Mouse (Mus musculus): ENCODE data around the gene Csnk1g1. TPM values are rescaled to one million over a fixed set of nuclear protein-coding genes. Genes with fewer than 3 reads are reported as not detected.

Gene Csnk1g1
- polyA plus RNA-seq, 1 experiment from 2014 or later, result 9.8 TPM

- Histone ChIP-seq H3K36me3 (peaks cover 82% of the 10 kb centered on the region), H3K9ac (no peak overlapping the region), H3K27me3 (no peaks in the 10 kb centered on the region), H3K4me2 (no peak overlapping the region), H3K27ac (no peak overlapping the region), H3K9me3 (replicated peaks) (no peaks in the 10 kb centered on the region), H3K4me3 (no peak overlapping the region), H3K4me1 (replicated peaks) (peaks cover 11% of the 10 kb centered on the region)
- no peak; the same call in 1 of the 2 replicates for ATAC-seq (replicated peaks; ENCODE audit: insufficient number of reproducible peaks, insufficient read depth, low FRiP score, low read depth)
- 61% methylated on average over 6 of the region's 6 CpGs for WGBS
These were observed 182.9 kb downstream of the Csnk1g1 start for GRCm38 (mm10) chr9:66091327-66092231.

- 65% methylated on average over 2 of the region's 2 CpGs for whole genome bisulfite sequencing
- H3K36me3 ChIP-seq, result peaks cover 84% of the 10 kb centered on the region
- H3K9ac ChIP-seq, result no peak overlapping the region
These were observed 183.9 kb downstream of the Csnk1g1 start for GRCm38 (mm10) chr9:66092664-66093063.

More at GRCm38 (mm10) chr9:66092664-66093063, 183.9 kb downstream of the Csnk1g1 start:
- Histone ChIP-seq H3K4me1 (replicated peaks) (peaks cover 11% of the 10 kb centered on the region), H3K9me3 (replicated peaks) (no peaks in the 10 kb centered on the region), H3K4me2 (no peak overlapping the region), H3K4me3 (no peak overlapping the region), H3K27me3 (no peaks in the 10 kb centered on the region), H3K27ac (no peak overlapping the region)
- ATAC-seq (replicated peaks; ENCODE audit: insufficient number of reproducible peaks, insufficient read depth, low FRiP score, low read depth), result no peak

Other genes starting within 250 kb of the Csnk1g1 start
- 258 and 293 TPM in 2 replicates for gene Oaz2, start 240.9 kb upstream of the Csnk1g1 start, polyA plus RNA-seq (2015; fragmentation: Nextera tagmentation; extraction: Ambion mirVana)
- gene Zfp609, start 81.4 kb upstream of the Csnk1g1 start, polyA plus RNA-seq (2015; fragmentation: Nextera tagmentation; extraction: Ambion mirVana), result 4.9 and 5.7 TPM in 2 replicates
- gene Pclaf, start 18.7 kb upstream of the Csnk1g1 start, polyA plus RNA-seq (2015; fragmentation: Nextera tagmentation; extraction: Ambion mirVana), result 87.6 and 92.2 TPM in 2 replicates
- 20.8 and 21.4 TPM in 2 replicates for gene Trip4, start 130 bp upstream of the Csnk1g1 start, polyA plus RNA-seq (2015; fragmentation: Nextera tagmentation; extraction: Ambion mirVana)
- gene Ppib, start 151.3 kb downstream of the Csnk1g1 start, polyA plus RNA-seq (2015; fragmentation: Nextera tagmentation; extraction: Ambion mirVana), result 354 and 363 TPM in 2 replicates
- gene Snx22, start 160.8 kb downstream of the Csnk1g1 start, polyA plus RNA-seq (2015; fragmentation: Nextera tagmentation; extraction: Ambion mirVana), result 0.98 and 1.3 TPM in 2 replicates
- 57.8 and 69.0 TPM in 2 replicates for gene Snx1, start 217.7 kb downstream of the Csnk1g1 start, polyA plus RNA-seq (2015; fragmentation: Nextera tagmentation; extraction: Ambion mirVana)
- gene Ciao2a, start 217.7 kb downstream of the Csnk1g1 start, polyA plus RNA-seq (2015; fragmentation: Nextera tagmentation; extraction: Ambion mirVana), result 136 and 158 TPM in 2 replicates
- 5.7 and 6.6 TPM in 2 replicates for gene Dapk2, start 249.3 kb downstream of the Csnk1g1 start, polyA plus RNA-seq (2015; fragmentation: Nextera tagmentation; extraction: Ambion mirVana)

Data from heart, embryonic 15.5 days (tissue).